Mouse (Mus musculus) erythroblast, embryonic 14.5 days (primary cell): ENCODE measurements around the gene Fut1.

Source experiments
- GATA1 ChIP-seq: IDR thresholded peaks from 2 replicates; pipeline ENCODE4 v1.6.1; 2012; ENCODE audit warnings: low read length, inconsistent platforms, mixed read lengths
- TAL1 ChIP-seq: IDR thresholded peaks from 3 replicates; pipeline ENCODE4 v1.6.1; 2012; ENCODE audit warnings: low read length, inconsistent platforms, mixed read lengths

GRCm38 (mm10) chr7:45574472-45575379 is 42.4 kb upstream of the Fut1 start:
- TF ChIP-seq GATA1: no peak
- TF ChIP-seq TAL1: no peak
